ENCODE assay signal across 10 mouse cellular contexts in the genomic region with DNA sequence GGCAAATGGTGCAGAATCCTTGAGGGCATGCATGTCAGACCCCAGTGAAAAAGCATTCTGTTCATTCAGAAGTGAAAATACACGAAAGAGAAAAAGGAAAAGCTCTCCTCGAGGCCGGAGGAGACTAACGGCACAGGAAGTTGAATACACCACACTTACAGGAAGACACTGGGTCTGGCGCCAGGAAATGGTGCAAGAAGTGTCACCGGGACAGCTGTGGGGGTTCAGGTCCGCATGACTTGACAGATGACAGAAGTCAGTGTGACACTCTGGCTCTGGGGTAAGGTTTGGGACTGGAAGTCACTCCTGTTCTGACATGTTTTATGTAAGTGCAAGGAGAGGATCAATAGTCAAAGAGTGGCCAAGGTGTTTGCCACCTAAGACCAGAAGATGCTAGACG. TPM values are rescaled to one million over a fixed set of nuclear protein-coding genes. Genes with fewer than 3 reads are reported as not detected.
DNase-seq lines count a peak whose midpoint lies in the region; ATAC-seq lines count a peak whose summit lies in the region.
"Had no signal": no experiment of that assay in that cellular context is flagged by ENCODE, and none has a peak within 500 bp of the region (broad histone marks: within the 10 kb centered on the region; RNA-seq: fewer than 3 reads in every experiment).

No protein-coding gene starts in this region.

- no peaks in the 10 kb centered on the region for H3K9me3 ChIP-seq in kidney, embryonic 16.5 days (ENCODE audit: low read length)
- no peaks in the 10 kb centered on the region for H3K9me3 ChIP-seq in heart, embryonic 14.5 days (ENCODE audit: control insufficient read depth, low read length)
- H3K9me3 ChIP-seq in liver, embryonic 15.5 days (replicated peaks) = no peaks in the 10 kb centered on the region
- H3K9me3 ChIP-seq in forebrain, embryonic 14.5 days (replicated peaks; ENCODE audit: control insufficient read depth, low read length) = no peaks in the 10 kb centered on the region
- H3K9me3 ChIP-seq: limb, embryonic 13.5 days had no signal

- H3K4me2 ChIP-seq in kidney, embryonic 16.5 days (replicated peaks; ENCODE audit: low read depth, low read length) = no peak overlapping the region
- no peak overlapping the region for H3K4me2 ChIP-seq in heart, embryonic 14.5 days (ENCODE audit: low read length)
- no peak overlapping the region for H3K4me2 ChIP-seq in liver, embryonic 15.5 days
- H3K4me2 ChIP-seq in forebrain, embryonic 14.5 days (ENCODE audit: low read length) = no peak overlapping the region
- H3K4me2 ChIP-seq: limb, embryonic 13.5 days had no signal

- intact Hi-C loops in left cerebral cortex, postnatal 25 days (cut with DNase I) = no loop called here

- no peak overlapping the region for H3K27ac ChIP-seq in kidney, embryonic 16.5 days (ENCODE audit: low read length)
- H3K27ac ChIP-seq in heart, embryonic 14.5 days (replicated peaks in 1 of 2; ENCODE audit: control insufficient read depth in 1 of 2, insufficient read depth in 1 of 2, low read depth in 2 of 2, low read length in 2 of 2) = peak overlapping the region; percentile 5 to 36; a peak in 2 of 4 replicates
- peak overlapping the region; percentile 55; the same call in 1 of the 2 replicates for H3K27ac ChIP-seq in liver, embryonic 15.5 days (replicated peaks)
- H3K27ac ChIP-seq in forebrain, embryonic 14.5 days (ENCODE audit: low read depth, low read length) = no peak overlapping the region
- H3K27ac ChIP-seq: limb, embryonic 13.5 days had no signal

- peaks cover 10% of the 10 kb centered on the region for H3K4me1 ChIP-seq in kidney, embryonic 16.5 days (ENCODE audit: insufficient read depth, low read length)
- peaks cover 29 to 33% of the 10 kb centered on the region in 2 experiments for H3K4me1 ChIP-seq in heart, embryonic 14.5 days (ENCODE audit: control insufficient read depth in 2 of 2, insufficient read depth in 2 of 2, low read length in 2 of 2)
- no peaks in the 10 kb centered on the region; the same call in 1 of the 2 replicates for H3K4me1 ChIP-seq in liver, embryonic 15.5 days (replicated peaks)
- no peaks in the 10 kb centered on the region for H3K4me1 ChIP-seq in forebrain, embryonic 14.5 days (ENCODE audit: control insufficient read depth, insufficient read depth, low read length)

- ATAC-seq in kidney, embryonic 16.5 days (ENCODE audit: low FRiP score, low TSS enrichment) = no peak
- ATAC-seq in heart, embryonic 14.5 days (ENCODE audit: insufficient number of reproducible peaks, insufficient read depth, low FRiP score, low read depth) = no peak
- ATAC-seq in liver, embryonic 15.5 days (ENCODE audit: insufficient read depth) = peak; percentile 22; the same call in 1 of the 2 replicates
- no peak for ATAC-seq in forebrain, embryonic 14.5 days

- no peaks in the 10 kb centered on the region for H3K36me3 ChIP-seq in kidney, embryonic 16.5 days (ENCODE audit: insufficient read depth, low read length)
- no peaks in the 10 kb centered on the region for H3K36me3 ChIP-seq in heart, embryonic 14.5 days (ENCODE audit: control insufficient read depth, insufficient read depth, low read length)
- no peaks in the 10 kb centered on the region for H3K36me3 ChIP-seq in liver, embryonic 15.5 days (replicated peaks)
- no peaks in the 10 kb centered on the region for H3K36me3 ChIP-seq in forebrain, embryonic 14.5 days (ENCODE audit: control insufficient read depth, insufficient read depth, low read length)
- H3K36me3 ChIP-seq: G1E; limb, embryonic 13.5 days had no signal

- peak; percentile 38 to 49 for DNase-seq in kidney, adult 8-10 months
- DNase-seq in thymus, adult 18-20 months = peak; percentile 58 to 70
- no peak for DNase-seq in left cerebral cortex, postnatal 25 days (ENCODE audit: low spot score in 2 of 2)
- no peak for DNase-seq in forebrain, embryonic 14.5 days (ENCODE audit: low spot score)
- no peak for DNase-seq in retina, postnatal 1 day

- no peak overlapping the region; the same call in 1 of the 2 replicates for H3K9ac ChIP-seq in kidney, embryonic 16.5 days (replicated peaks; ENCODE audit: low read length)
- H3K9ac ChIP-seq in heart, embryonic 14.5 days (ENCODE audit: low read length) = no peak overlapping the region
- H3K9ac ChIP-seq in liver, embryonic 15.5 days = no peak overlapping the region
- H3K9ac ChIP-seq in forebrain, embryonic 14.5 days (ENCODE audit: low read length) = no peak overlapping the region
- H3K9ac ChIP-seq: limb, embryonic 13.5 days had no signal

- H3K27me3 ChIP-seq in kidney, embryonic 16.5 days (ENCODE audit: insufficient read depth, low read length) = no peaks in the 10 kb centered on the region
- no peaks in the 10 kb centered on the region for H3K27me3 ChIP-seq in heart, embryonic 14.5 days (ENCODE audit: control insufficient read depth, insufficient read depth, low read length)
- H3K27me3 ChIP-seq in liver, embryonic 15.5 days = no peaks in the 10 kb centered on the region
- H3K27me3 ChIP-seq in forebrain, embryonic 14.5 days (replicated peaks; ENCODE audit: control insufficient read depth, insufficient read depth, low read length) = no peaks in the 10 kb centered on the region
- H3K27me3 ChIP-seq: limb, embryonic 13.5 days had no signal

- 49% methylated on average over 8 of the region's 8 CpGs for WGBS in kidney, embryonic 16.5 days
- WGBS in heart, embryonic 14.5 days = 62% methylated on average over 8 of the region's 8 CpGs
- WGBS in liver, embryonic 15.5 days (ENCODE audit: insufficient replicate concordance) = 14% methylated on average over 8 of the region's 8 CpGs
- 85% methylated on average over 8 of the region's 8 CpGs for WGBS in forebrain, embryonic 14.5 days

- no peak overlapping the region for H3K4me3 ChIP-seq in kidney, embryonic 16.5 days (ENCODE audit: low read length)
- no peak overlapping the region for H3K4me3 ChIP-seq in heart, embryonic 14.5 days (ENCODE audit: control insufficient read depth in 1 of 2, insufficient read depth in 1 of 2, low read depth in 1 of 2, low read length in 2 of 2)
- H3K4me3 ChIP-seq in liver, embryonic 15.5 days (replicated peaks) = no peak overlapping the region
- H3K4me3 ChIP-seq in forebrain, embryonic 14.5 days (ENCODE audit: low read depth, low read length) = no peak overlapping the region
- H3K4me3 ChIP-seq: limb, embryonic 13.5 days had no signal

RNA-seq across cellular contexts. Expression of a gene that starts 11.6 kb away (rescaled TPM):
- 0.26 and 0.39 TPM in 2 replicates for polyA plus RNA-seq in kidney, embryonic 16.5 days (2015; fragmentation: Nextera tagmentation; extraction: Ambion mirVana)
- 0.19 TPM in 1 of 2 replicates, not detected in the other for polyA plus RNA-seq in heart, embryonic 14.5 days (2014; fragmentation: Nextera tagmentation; extraction: Ambion mirVana)
- polyA plus RNA-seq in liver, embryonic 15.5 days (2015; fragmentation: Nextera tagmentation; extraction: Ambion mirVana) = not detected in 2 replicates
- 100 to 1,000 TPM; 161 to 176 TPM for total RNA-seq in left cerebral cortex, postnatal 25 days (2021)
- 1.5 TPM in 2 replicates for polyA plus RNA-seq in forebrain, embryonic 14.5 days (2014; fragmentation: Nextera tagmentation; extraction: Ambion mirVana)
- total RNA-seq: G1E had no signal
- polyA plus RNA-seq: G1E had no signal

RNA-seq across cellular contexts. Expression of a gene that starts 11.9 kb away (rescaled TPM):
- polyA plus RNA-seq in kidney, embryonic 16.5 days (2015; fragmentation: Nextera tagmentation; extraction: Ambion mirVana) = 2.8 and 3.3 TPM in 2 replicates
- polyA plus RNA-seq in heart, embryonic 14.5 days (2014; fragmentation: Nextera tagmentation; extraction: Ambion mirVana) = 2.7 and 4.8 TPM in 2 replicates
- polyA plus RNA-seq in liver, embryonic 15.5 days (2015; fragmentation: Nextera tagmentation; extraction: Ambion mirVana) = 0.54 and 1.2 TPM in 2 replicates
- total RNA-seq in left cerebral cortex, postnatal 25 days (2021) = 1 to 10 TPM; 5.5 to 6.4 TPM
- polyA plus RNA-seq in forebrain, embryonic 14.5 days (2014; fragmentation: Nextera tagmentation; extraction: Ambion mirVana) = 4.8 and 4.9 TPM in 2 replicates
- polyA plus RNA-seq: G1E had no signal

RNA-seq across cellular contexts. Expression of a gene that starts 23.6 kb away (rescaled TPM):
- polyA plus RNA-seq in kidney, embryonic 16.5 days (2015; fragmentation: Nextera tagmentation; extraction: Ambion mirVana) = 9.1 and 10.6 TPM in 2 replicates
- 6.9 and 7.4 TPM in 2 replicates for polyA plus RNA-seq in heart, embryonic 14.5 days (2014; fragmentation: Nextera tagmentation; extraction: Ambion mirVana)
- polyA plus RNA-seq in liver, embryonic 15.5 days (2015; fragmentation: Nextera tagmentation; extraction: Ambion mirVana) = 1.5 and 1.6 TPM in 2 replicates
- 10 to 100 TPM; 10.5 to 11.9 TPM for total RNA-seq in left cerebral cortex, postnatal 25 days (2021)
- polyA plus RNA-seq in forebrain, embryonic 14.5 days (2014; fragmentation: Nextera tagmentation; extraction: Ambion mirVana) = 4.2 and 5.3 TPM in 2 replicates

Comparison
In these comparisons a context has a peak if more than half of its experiments do, and no peak if none do; other contexts are left out.
1. DNase-seq: peak in kidney, adult 8-10 months (2 of 2) and thymus, adult 18-20 months (2 of 2); none in left cerebral cortex, postnatal 25 days (0 of 2), forebrain, embryonic 14.5 days (single experiment) and retina, postnatal 1 day (single experiment).
2. H3K27ac ChIP-seq: peak in heart, embryonic 14.5 days (2 of 2) and liver, embryonic 15.5 days (single experiment); none in kidney, embryonic 16.5 days (single experiment) and forebrain, embryonic 14.5 days (single experiment).